Mouse (Mus musculus): Measurements from ENCODE around the gene Rbfox2. TPM values are rescaled to one million over a fixed set of nuclear protein-coding genes. Genes with fewer than 3 reads are reported as not detected.

Rbfox2 gene
- 100 to 1,000 TPM; 243 TPM for total RNA-seq (2021)
- long read RNA-seq, experiment 1, full-length matches to known transcripts: 10 of 68 reads
- long read RNA-seq, experiment 1, partial matches to known transcripts: 1 of 68 reads
- long read RNA-seq, experiment 1, other reads (novel, unspliced or antisense): 57 of 68 reads
- long read RNA-seq, experiment 2, full-length matches to known transcripts: 8 of 73 reads
- long read RNA-seq, experiment 2, partial matches to known transcripts: 2 of 73 reads
- long read RNA-seq, experiment 2, other reads (novel, unspliced or antisense): 63 of 73 reads

DNA sequence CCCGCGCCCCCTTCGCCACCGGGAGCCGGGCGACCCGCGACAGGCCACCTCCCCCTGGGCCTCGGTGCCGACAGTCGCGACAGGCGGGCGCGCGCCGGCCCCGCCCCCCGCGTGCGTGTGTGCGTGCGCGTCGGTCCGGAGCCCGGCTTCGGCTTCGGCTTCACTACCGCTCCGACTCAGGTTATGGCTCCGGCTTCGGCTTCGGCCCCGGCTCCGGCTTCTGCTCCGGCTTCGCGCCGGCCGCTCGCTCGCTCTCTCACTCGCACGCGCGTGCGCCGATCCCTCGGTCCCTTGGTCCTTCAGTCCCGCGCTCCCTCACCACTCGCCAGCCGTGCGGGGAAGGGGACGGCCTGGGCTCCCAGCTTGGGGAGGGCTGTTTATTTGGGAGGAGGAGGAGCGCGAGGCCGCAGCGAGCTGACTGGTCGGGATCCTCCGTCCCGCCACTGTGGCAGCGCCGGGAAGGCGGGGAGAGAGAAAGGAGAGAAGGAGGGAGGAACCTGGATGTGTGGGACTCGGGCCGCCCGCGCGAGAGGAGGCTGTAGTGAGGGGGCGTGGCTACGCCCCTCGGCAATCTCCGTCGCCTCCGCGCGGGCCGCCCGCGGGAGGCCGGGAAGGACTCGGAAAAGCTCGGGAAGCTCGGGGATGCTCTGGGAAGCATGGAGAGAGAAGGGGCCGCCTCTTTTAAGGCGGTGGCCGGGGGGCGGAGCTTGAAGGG, at the start of gene Rbfox2:
Gene Rbfox2, minus strand, starts transcription at position 458 of the 715 bp plus-strand sequence.
- peak within 1 kb of the TSS; percentile 94 for H3K27ac ChIP-seq
- peak within 1 kb of the TSS; percentile 84 for H3K4me3 ChIP-seq
- peak; percentile 84 to 93 for DNase-seq (ENCODE audit: low spot score in 2 of 2)
- 0 out of 2 replicates have a peak, but pooled peaks have one; percentile 3 for TF ChIP-seq CTCF (conservative IDR thresholded peaks at IDR 0.05)

DNA sequence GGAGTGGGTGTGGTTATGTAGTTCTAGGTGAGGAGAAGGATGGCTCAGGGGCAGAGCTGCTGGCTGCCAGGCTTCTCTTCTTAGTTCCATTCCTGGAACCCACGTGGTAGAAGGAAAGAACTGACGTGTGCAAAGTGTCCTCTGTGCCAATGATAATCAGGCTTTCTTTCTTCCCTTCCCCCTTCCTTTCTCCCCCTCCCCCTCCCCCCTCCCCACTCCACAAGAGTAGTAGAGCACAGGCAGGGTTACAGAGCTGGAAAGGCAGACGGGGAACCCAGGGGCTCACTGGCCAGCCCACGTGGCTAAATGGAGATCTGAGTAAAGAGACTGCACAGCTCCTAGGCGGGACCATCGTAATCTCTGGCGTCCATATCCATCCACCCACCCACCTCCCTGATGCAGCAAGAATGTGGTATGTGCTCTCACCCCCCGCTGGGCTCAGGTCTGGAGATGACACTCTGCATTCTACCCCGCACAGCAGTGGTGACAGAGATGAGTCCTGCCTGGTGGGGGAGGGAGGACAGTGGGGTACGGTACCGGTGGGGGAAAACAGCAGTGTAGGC, 49.5 kb upstream of the Rbfox2 start:
- no peak for TF ChIP-seq CTCF (conservative IDR thresholded peaks at IDR 0.05)
- H3K4me3 ChIP-seq: peak overlapping the region; percentile 31
- DNase-seq (ENCODE audit: low spot score in 2 of 2): peak in 1 of 2 experiments; percentile 10
- peak overlapping the region; percentile 64; the same call in 1 of the 2 replicates for H3K27ac ChIP-seq

DNA sequence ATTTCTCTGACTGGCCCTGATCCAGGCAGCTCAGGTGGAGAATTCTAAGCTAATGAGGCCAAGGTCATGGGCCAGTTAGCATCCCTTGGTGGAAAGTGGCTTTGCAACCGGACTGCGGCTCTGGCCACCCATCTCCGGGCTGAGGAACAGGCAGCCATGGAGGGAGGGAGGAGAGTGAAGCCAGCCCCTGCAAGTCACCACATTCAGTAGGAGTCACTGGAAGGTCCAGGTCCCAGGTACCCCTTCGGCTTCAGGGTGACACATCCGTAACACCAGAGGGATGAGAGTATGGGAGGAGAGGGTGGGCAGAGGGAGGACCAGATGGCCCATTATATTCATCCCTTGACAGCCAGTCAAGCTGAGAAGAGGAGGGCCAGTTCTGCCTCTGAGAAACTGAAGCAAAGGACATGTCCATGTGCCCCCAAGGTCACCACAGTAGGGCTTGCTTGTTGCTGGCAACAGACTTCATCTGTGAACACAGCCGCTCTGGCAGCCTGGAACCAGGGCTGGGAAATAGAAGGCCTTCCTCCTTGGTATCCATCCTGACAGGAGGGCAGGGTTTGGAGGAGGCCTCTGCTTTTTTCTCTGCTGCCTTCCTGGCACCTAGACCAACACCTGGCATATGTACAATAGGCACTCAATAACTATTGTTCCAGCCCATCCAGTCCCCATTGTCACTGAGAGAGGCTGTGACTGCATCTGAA, 48.2 kb upstream of the Rbfox2 start:
- no peak overlapping the region for H3K27ac ChIP-seq
- peak in 1 of 2 experiments; percentile 7 for DNase-seq (ENCODE audit: low spot score in 2 of 2)
- no peak overlapping the region for H3K4me3 ChIP-seq
- no peak for TF ChIP-seq CTCF (conservative IDR thresholded peaks at IDR 0.05)

DNA sequence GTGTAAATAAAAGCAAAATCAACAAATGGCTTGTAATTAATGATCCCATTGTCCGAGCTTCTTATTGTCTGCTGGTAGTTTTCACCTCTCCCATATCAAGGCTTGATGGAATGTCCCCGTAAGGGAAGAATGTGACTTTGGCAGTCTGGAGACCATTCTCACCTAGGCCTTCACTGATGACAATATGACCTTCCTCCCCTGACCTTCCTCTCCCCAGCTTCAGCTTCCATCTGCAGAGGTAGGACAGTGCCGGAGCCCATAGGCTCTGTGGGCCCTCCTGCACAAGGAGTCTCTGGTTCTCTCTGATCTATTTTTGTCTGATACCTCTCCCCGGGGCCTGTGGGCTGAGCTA, 47.7 kb upstream of the Rbfox2 start:
- H3K27ac ChIP-seq: no peak overlapping the region
- no peak overlapping the region for H3K4me3 ChIP-seq
- TF ChIP-seq CTCF (conservative IDR thresholded peaks at IDR 0.05): no peak
- peak in 1 of 2 experiments; percentile 6 for DNase-seq (ENCODE audit: low spot score in 2 of 2)

DNA sequence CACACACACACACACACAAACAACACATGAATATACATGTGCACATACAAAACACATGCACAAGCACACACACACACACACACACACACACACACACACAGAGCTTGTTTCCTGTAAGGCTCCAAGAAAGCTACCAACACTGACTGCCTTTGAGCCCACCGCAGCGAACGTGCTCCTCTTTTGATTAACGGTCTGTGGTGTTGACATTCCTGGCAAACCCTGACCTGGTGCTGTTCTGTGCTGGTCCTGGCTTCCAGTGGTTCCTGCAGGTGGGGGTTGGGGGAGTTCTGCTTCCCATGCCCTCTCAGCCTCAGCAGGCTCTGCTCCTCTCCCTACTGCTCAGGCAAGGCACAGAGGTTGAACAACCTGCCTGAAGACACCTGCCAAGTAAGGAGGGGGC, 47.0 kb upstream of the Rbfox2 start:
- H3K27ac ChIP-seq: no peak overlapping the region

DNA sequence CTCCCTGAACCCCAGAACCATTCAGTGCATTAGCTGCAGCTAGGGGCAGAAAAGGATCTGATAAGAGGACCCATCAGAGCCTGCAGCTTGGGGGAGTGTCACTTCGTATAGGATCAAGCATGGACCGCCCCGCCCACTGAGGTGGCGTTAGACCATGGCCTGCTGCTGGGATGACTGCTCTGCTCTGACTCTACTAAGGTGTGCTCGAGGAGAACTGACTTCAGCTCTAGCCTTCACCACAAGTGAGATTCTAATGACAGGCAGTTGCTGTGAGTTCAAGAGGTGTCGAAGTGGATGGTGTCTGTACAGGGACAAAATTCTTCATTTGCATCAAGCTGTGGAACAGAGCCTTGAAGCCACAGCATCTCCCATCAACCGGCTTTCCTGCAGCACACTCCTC, 46.1 kb upstream of the Rbfox2 start:
- H3K4me3 ChIP-seq: no peak overlapping the region
- no peak for TF ChIP-seq CTCF (conservative IDR thresholded peaks at IDR 0.05)
- H3K27ac ChIP-seq: no peak overlapping the region
- DNase-seq (ENCODE audit: low spot score in 2 of 2): no peak

More for the DNA sequence above, 47.0 kb upstream of the Rbfox2 start:
- no peak for TF ChIP-seq CTCF (conservative IDR thresholded peaks at IDR 0.05)
- DNase-seq (ENCODE audit: low spot score in 2 of 2): no peak
- no peak overlapping the region for H3K4me3 ChIP-seq

DNA sequence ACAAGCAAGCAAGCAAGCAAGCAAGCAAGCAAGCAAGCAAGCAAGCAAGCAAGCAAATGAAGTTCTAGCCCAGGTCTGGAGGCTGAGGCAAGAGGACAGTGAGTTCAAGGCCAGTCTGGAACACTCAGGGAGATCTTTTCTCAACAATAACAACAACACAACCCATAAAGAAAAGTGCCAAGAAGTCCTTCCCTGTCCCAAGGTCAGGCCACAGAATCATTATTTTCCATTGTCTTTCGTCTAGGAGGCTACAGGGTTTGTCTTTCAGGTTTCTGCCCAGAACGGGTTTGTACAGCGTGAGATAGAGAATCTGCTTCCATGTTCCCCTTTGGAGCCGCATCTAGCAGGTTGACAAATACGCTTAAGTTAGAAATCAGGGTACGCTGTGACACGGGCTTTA, 43.3 kb upstream of the Rbfox2 start:
- DNase-seq (ENCODE audit: low spot score in 2 of 2): no peak
- no peak overlapping the region for H3K4me3 ChIP-seq
- no peak for TF ChIP-seq CTCF (conservative IDR thresholded peaks at IDR 0.05)
- H3K27ac ChIP-seq: no peak overlapping the region

DNA sequence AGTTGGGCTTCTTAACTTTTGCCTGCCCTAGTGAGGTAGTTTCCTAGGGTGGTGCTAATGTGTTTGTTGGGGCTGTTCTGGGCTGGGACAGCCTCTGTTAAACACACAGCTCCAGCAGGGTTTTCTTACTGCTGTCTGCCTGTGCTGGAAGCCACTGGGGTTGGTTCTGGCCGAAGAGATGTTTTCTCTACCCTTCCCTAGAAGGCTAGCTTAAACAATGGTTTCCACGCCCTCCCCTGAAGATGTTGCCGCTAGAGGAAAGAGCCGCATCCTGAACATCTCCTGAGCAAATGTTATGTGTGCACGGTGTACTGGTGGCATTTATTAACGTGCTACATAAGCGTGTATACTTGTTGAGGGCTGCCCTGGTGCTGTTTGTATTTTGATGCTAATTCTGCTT, 41.3 kb upstream of the Rbfox2 start:
- Histone ChIP-seq H3K27ac (no peak overlapping the region), H3K4me3 (no peak overlapping the region)
- DNase-seq (ENCODE audit: low spot score in 2 of 2): no peak
- no peak for TF ChIP-seq CTCF (conservative IDR thresholded peaks at IDR 0.05)

DNA sequence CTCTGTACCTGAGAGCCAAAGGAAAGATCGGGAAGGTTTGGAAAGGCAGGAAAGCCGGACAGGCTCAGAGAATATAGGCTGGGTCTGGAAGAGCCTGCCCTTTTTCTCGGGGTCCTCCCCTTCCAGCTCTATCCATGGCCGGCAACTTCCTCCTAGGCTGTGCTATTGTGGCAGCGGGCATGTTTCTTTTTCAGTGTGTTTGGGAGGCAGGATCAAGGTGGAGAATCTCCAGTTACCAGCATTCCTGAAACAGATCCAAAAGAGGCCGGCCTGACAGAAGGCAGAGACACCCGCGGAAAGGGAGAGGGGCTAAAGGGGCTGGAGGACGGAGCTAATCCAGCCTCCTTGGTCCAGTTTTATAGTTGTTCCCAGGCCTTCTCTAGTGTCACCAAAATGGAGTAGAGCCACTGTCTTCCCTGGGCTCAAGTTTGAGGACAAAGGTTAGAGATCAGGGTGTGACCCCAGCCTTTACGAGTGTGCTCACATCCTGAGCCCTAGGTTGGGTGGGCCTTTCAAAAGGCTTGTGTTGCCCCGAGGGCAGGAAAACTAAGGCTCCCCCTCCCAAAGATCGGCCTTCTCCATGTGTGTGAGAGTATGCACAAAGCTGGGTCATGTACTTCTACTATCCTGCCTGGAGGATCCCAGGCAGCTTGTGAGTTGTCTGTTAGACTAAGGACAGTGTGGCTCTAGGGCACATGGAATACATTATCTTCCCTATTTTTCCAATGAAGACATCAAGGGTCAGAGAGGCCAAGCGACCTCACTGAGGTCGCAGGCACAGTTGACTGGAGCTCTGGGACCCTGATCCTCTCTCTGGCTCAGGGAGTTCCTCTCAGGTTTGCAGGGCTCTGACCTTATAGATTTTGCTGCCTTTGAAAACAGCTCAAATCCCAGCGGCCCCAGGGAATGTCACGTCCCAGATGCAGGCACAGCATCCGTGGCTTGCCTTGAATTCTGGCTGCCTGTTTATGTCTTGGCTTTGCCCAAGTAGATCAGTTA, 37.6 kb upstream of the Rbfox2 start:
- Histone ChIP-seq H3K27ac (no peak overlapping the region), H3K4me3 (no peak overlapping the region)
- DNase-seq (ENCODE audit: low spot score in 2 of 2): no peak
- TF ChIP-seq CTCF (conservative IDR thresholded peaks at IDR 0.05): no peak

DNA sequence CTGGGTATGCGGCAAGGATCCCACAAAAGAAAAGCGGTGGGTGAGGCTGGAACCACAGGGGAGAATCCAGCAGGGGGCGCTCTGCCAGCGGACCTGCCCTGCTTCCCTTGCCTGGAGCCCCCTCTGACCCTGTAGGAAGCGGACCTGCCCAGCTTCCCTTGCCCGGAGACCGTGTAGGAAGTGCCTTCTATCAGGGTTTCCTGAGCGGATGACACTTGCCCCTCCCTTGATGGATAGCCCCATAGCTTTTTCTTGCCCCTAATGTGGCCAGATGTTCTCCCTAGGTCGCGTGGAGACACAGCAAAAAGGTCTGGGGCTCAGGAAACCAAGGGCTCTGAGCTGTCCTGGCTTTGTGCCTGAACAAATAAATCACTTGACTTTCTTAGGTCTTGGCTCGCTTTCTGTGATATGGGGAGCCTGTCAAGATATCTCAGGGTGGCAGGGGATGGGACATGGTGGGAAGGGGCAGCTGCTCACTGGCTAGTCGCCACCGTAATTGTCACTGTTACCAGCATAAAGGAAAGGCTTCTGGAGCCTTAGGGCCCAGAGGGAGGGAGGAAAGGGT, 36.8 kb upstream of the Rbfox2 start:
- peak in 1 of 2 experiments; percentile 74 for DNase-seq (ENCODE audit: low spot score in 2 of 2)
- H3K27ac ChIP-seq: peak overlapping the region; percentile 59; the same call in 1 of the 2 replicates
- H3K4me3 ChIP-seq: peak overlapping the region; percentile 47
- peak; percentile 91 for TF ChIP-seq CTCF (conservative IDR thresholded peaks at IDR 0.05)

DNA sequence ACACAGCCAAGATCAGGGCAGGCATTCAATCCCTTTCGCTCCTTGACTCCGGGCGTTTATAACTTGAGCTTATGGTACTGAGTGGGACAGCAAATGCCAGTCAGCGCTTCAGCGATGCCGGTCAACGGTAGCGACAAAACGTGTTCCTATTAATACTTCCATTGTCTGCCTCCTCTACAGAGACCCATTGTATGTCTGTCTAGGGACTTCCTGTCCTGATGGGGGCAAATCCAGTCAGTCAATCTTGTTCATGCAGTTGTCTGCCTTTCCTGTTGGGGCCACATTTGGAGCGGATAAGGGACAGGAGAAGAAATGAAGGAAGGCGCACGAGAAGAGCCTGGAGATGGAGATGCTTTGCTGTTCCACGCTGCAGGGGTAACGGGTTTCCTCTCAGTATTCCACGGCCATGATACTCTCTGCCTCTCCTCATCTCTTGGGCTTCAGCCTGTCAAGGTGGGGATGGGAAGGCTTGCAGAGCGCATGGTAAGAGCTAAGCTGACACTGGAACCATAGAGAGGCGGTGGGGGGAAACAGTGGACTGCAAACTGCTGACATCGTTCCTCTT, 36.2 kb upstream of the Rbfox2 start:
- Histone ChIP-seq H3K4me3 (peak overlapping the region; percentile 47), H3K27ac (peak overlapping the region; percentile 59; the same call in 1 of the 2 replicates)
- no peak for TF ChIP-seq CTCF (conservative IDR thresholded peaks at IDR 0.05)
- DNase-seq (ENCODE audit: low spot score in 2 of 2): no peak
